Mouse (Mus musculus): Measurements from ENCODE around the gene Uxt. TPM values are rescaled to one million over a fixed set of nuclear protein-coding genes. Genes with fewer than 3 reads are reported as not detected.

The Uxt gene
- polyA plus RNA-seq, 1 experiment from 2014 or later = 56.2 TPM

DNA sequence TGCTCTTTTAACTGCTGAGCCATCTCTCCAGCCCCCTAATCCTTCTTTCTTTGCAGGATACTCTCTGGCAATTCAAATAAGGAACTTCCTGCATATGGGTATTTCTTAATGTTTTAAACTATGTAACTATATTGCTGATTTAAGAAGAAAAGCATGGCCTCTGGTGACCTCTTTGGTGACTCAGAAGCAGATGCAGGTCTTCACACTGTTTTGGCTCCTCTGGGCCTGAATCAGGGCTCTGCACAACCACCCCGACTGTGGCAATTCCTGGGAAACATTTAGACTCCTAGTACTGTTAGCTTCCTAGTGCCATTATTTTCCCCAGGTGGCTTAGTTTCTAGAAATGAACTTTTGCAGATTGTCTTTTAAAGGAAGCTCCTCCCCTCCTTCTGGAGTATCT is 38.3 kb downstream of the Uxt start:
- 50% methylated on average over 1 of the region's 1 CpGs for WGBS
- H3K4me2 ChIP-seq (ENCODE audit: low read depth, low read length, severe bottlenecking) = no peak overlapping the region
- H3K9me3 ChIP-seq (ENCODE audit: control insufficient read depth, low read length) = no peaks in the 10 kb centered on the region
- no peaks in the 10 kb centered on the region for H3K27me3 ChIP-seq (ENCODE audit: control insufficient read depth, insufficient read depth, low read length)
- ATAC-seq (replicated peaks; ENCODE audit: low FRiP score) (no peak), DNase-seq (ENCODE audit: low spot score) (no peak)
- H3K9ac ChIP-seq (ENCODE audit: low read length) = no peak overlapping the region
- H3K27ac ChIP-seq (ENCODE audit: low read depth, low read length) = no peak overlapping the region
- no peak overlapping the region for H3K4me3 ChIP-seq (ENCODE audit: low read depth, low read length)
- no peaks in the 10 kb centered on the region for H3K36me3 ChIP-seq (ENCODE audit: control insufficient read depth, insufficient read depth, low read length)
- 0 out of 2 replicates have a peak, but pooled peaks cover 2% of the 10 kb centered on the region for H3K4me1 ChIP-seq (replicated peaks; ENCODE audit: control insufficient read depth, insufficient read depth, low read length)

DNA sequence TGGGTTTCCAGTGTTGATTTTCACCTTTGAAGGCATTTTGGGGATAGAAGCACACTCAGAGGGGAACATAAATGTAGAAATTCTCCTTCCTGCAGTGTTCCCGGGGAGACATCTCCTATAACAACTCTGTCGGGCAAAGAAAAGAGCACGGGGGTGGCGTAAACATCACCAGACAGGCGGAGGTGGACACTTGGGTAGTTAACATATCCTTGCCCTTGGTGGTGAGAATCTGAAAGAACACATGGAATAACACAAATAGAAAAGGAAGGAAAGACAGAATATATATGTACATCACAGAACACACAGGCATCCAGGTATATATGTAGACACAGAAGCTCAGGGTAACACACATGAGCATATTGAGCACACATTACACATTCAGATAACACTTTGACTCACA is 40.5 kb downstream of the Uxt start:
- Histone ChIP-seq H3K27me3 (ENCODE audit: control insufficient read depth, insufficient read depth, low read length) (no peaks in the 10 kb centered on the region), H3K9me3 (ENCODE audit: control insufficient read depth, low read length) (no peaks in the 10 kb centered on the region), H3K4me3 (ENCODE audit: low read depth, low read length) (peak overlapping the region; percentile 42; the same call in 1 of the 2 replicates), H3K27ac (ENCODE audit: low read depth, low read length) (no peak overlapping the region), H3K4me2 (ENCODE audit: low read depth, low read length, severe bottlenecking) (peak overlapping the region; percentile 53), H3K4me1 (replicated peaks; ENCODE audit: control insufficient read depth, insufficient read depth, low read length) (0 out of 2 replicates have a peak, but pooled peaks cover 2% of the 10 kb centered on the region), H3K9ac (ENCODE audit: low read length) (no peak overlapping the region; the same call in 1 of the 2 replicates), H3K36me3 (ENCODE audit: control insufficient read depth, insufficient read depth, low read length) (no peaks in the 10 kb centered on the region)
- no peak for ATAC-seq (replicated peaks; ENCODE audit: low FRiP score)
- 36% methylated on average over 5 of the region's 5 CpGs for WGBS
- DNase-seq (ENCODE audit: low spot score) = no peak

DNA sequence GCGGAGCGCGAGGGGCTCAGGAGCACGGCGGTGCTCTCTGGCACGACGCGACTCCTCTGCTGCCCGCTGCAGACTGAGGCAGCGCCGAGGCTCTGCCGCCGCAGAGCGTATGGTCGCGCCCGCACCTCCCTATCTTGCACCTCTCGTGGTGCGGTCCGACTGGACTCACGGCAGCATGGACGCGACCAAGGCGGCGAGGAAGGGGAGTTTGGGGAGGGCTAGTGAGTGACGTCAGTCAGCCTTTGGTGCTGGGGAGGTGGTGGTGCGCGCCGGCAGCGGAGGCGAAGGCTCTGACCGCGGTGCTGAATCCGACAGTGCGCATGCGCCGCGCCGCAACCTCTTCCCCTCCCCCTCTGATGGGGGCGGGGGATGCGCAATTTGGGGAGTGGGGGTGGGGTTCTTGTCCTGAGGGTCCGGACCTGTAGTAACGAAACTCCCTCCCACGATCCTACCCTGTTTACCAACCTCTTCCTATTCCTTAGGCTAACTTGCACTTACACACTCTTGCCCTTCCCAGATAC is 40.9 kb downstream of the Uxt start, which contains the start of gene Syn1:
TSS of gene Syn1 (minus strand) at position 161 of the 521 bp plus-strand sequence.
- no peak within 1 kb of the TSS for H3K27ac ChIP-seq (ENCODE audit: low read depth, low read length)
- DNase-seq (ENCODE audit: low spot score) (peak; percentile 92), ATAC-seq (replicated peaks; ENCODE audit: low FRiP score) (peak; percentile 98)
- 23% methylated on average over 31 of the region's 44 CpGs for WGBS
- peak within 1 kb of the TSS; percentile 42 for H3K4me3 ChIP-seq (ENCODE audit: low read depth, low read length)
- H3K4me2 ChIP-seq (ENCODE audit: low read depth, low read length, severe bottlenecking) = peak within 1 kb of the TSS; percentile 53
- H3K9ac ChIP-seq (ENCODE audit: low read length) = peak within 1 kb of the TSS; percentile 53
- 0 out of 2 replicates have a peak, but pooled peaks cover 2% of the 10 kb centered on the region for H3K4me1 ChIP-seq (replicated peaks; ENCODE audit: control insufficient read depth, insufficient read depth, low read length)
- no peaks in the 10 kb centered on the region for H3K9me3 ChIP-seq (ENCODE audit: control insufficient read depth, low read length)
- no peaks in the 10 kb centered on the region for H3K36me3 ChIP-seq (ENCODE audit: control insufficient read depth, insufficient read depth, low read length)
- H3K27me3 ChIP-seq (ENCODE audit: control insufficient read depth, insufficient read depth, low read length) = no peaks in the 10 kb centered on the region

DNA sequence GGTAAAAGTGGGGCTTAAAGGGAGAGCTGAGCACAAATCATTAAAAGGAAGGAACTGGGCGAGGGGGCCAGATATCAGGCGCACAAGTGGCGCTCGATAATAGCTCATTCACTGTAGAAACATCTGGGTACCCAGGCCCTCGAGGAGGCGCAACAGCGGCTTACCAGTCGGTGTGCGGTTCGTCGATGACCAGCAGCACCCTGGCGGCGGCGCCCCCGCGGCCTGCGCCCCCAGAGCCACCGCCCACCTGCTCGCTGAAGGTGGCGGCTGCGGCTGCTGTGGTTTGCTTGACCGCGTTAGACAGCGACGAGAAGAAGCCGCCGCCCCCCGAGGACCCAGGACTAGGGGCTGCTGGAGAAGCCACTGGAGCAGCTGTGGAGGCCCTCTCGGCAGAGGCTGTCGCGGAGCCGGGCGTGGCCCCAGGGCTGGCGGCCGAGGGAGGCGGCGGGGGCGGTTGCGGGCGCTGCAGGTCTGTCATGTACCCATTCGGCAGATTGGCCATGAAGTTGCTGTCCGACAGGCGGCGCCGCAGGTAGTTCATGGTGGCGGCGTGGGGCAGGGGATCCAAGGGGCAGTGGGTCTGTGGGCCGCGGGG is 41.5 kb downstream of the Uxt start:
- WGBS = 22% methylated on average over 43 of the region's 49 CpGs
- DNase-seq (ENCODE audit: low spot score) (no peak), ATAC-seq (replicated peaks; ENCODE audit: low FRiP score) (peak; percentile 66)
- H3K4me3 ChIP-seq (ENCODE audit: low read depth, low read length) = peak overlapping the region; percentile 42
- no peak overlapping the region for H3K27ac ChIP-seq (ENCODE audit: low read depth, low read length)
- H3K4me1 ChIP-seq (replicated peaks; ENCODE audit: control insufficient read depth, insufficient read depth, low read length) = 0 out of 2 replicates have a peak, but pooled peaks cover 2% of the 10 kb centered on the region
- no peaks in the 10 kb centered on the region for H3K36me3 ChIP-seq (ENCODE audit: control insufficient read depth, insufficient read depth, low read length)
- no peaks in the 10 kb centered on the region for H3K9me3 ChIP-seq (ENCODE audit: control insufficient read depth, low read length)
- H3K9ac ChIP-seq (ENCODE audit: low read length) = peak overlapping the region; percentile 53
- H3K27me3 ChIP-seq (ENCODE audit: control insufficient read depth, insufficient read depth, low read length) = no peaks in the 10 kb centered on the region
- H3K4me2 ChIP-seq (ENCODE audit: low read depth, low read length, severe bottlenecking) = peak overlapping the region; percentile 53

DNA sequence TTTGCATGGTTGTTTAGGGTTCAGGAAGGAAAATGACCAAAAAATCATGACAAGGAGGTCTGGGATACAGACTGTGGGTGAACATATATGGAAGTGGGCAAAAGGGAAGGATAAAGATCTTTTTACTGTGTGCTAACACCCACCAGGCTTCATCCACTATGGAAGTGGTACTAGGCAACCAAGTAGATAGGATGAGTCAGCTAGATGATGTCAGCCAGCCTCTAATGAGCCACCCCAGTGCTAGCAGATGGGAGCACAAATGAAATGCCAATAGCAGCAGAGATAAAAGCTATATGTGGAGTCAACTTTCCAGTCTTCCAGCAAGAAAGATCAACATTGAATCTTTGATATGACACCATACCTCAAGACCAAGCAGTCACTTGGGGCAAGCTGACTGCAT is 46.7 kb downstream of the Uxt start:
- DNase-seq (ENCODE audit: low spot score) (no peak), ATAC-seq (replicated peaks; ENCODE audit: low FRiP score) (no peak)
- H3K9me3 ChIP-seq (ENCODE audit: control insufficient read depth, low read length) = no peaks in the 10 kb centered on the region
- H3K27ac ChIP-seq (ENCODE audit: low read depth, low read length) = no peak overlapping the region
- H3K27me3 ChIP-seq (ENCODE audit: control insufficient read depth, insufficient read depth, low read length) = no peaks in the 10 kb centered on the region
- H3K36me3 ChIP-seq (ENCODE audit: control insufficient read depth, insufficient read depth, low read length) = no peaks in the 10 kb centered on the region
- H3K4me3 ChIP-seq (ENCODE audit: low read depth, low read length) = no peak overlapping the region
- 0 out of 2 replicates have a peak, but pooled peaks cover 2% of the 10 kb centered on the region for H3K4me1 ChIP-seq (replicated peaks; ENCODE audit: control insufficient read depth, insufficient read depth, low read length)
- no peak overlapping the region for H3K9ac ChIP-seq (ENCODE audit: low read length)
- H3K4me2 ChIP-seq (ENCODE audit: low read depth, low read length, severe bottlenecking) = no peak overlapping the region

DNA sequence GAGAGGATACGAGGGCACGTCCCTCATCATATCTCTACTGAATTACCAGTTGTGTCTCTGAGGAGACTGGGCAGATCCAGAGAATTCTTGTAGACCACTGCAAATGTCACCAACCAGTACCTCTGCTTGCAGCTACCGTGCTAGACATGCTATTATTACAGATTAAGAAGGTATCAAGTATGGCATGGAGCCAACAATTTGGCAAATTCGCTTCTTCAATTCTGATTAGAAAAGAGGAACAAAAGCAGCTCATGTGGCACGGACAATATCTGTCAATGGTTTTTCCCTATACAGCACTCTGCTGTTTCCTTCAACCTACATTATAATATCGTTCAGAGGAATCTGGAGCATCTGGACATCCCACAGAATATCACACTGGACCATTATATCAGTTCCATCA is 48.1 kb downstream of the Uxt start:
- no peak for DNase-seq (ENCODE audit: low spot score)
- no peak for ATAC-seq (replicated peaks; ENCODE audit: low FRiP score)

DNA sequence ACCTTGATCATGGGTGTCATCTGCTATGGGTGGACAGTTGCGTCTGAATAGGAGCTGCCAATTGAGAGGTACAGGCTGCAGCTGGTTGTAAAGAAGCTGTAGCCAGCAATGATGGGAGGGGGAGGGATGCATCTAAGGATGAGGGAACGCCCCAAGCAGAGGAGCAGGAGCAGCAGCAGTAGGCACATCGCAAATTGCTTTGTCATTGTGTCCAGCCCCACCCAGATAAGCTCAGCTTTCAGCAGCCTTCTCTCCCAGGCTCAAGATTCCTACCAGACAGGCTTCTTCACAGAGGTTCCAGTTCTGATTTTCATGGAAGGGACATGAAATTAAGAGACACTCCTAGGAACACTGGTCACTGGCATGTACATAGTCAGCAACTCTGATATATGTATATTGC is 51.7 kb downstream of the Uxt start:
- no peak overlapping the region for H3K4me3 ChIP-seq (ENCODE audit: low read depth, low read length)
- no peak for ATAC-seq (replicated peaks; ENCODE audit: low FRiP score)
- no peak for DNase-seq (ENCODE audit: low spot score)

More for the DNA sequence above, 48.1 kb downstream of the Uxt start:
- no peak overlapping the region for H3K4me2 ChIP-seq (ENCODE audit: low read depth, low read length, severe bottlenecking)
- H3K4me1 ChIP-seq (replicated peaks; ENCODE audit: control insufficient read depth, insufficient read depth, low read length) = no peaks in the 10 kb centered on the region
- no peak overlapping the region for H3K4me3 ChIP-seq (ENCODE audit: low read depth, low read length)
- H3K9me3 ChIP-seq (ENCODE audit: control insufficient read depth, low read length) = no peaks in the 10 kb centered on the region
- H3K27ac ChIP-seq (ENCODE audit: low read depth, low read length) = no peak overlapping the region
- no peaks in the 10 kb centered on the region for H3K36me3 ChIP-seq (ENCODE audit: control insufficient read depth, insufficient read depth, low read length)
- no peak overlapping the region for H3K9ac ChIP-seq (ENCODE audit: low read length)
- no peaks in the 10 kb centered on the region for H3K27me3 ChIP-seq (ENCODE audit: control insufficient read depth, insufficient read depth, low read length)
- 83% methylated on average over 6 of the region's 6 CpGs for WGBS

More for the DNA sequence above, 51.7 kb downstream of the Uxt start:
- Histone ChIP-seq H3K27ac (ENCODE audit: low read depth, low read length) (no peak overlapping the region), H3K9me3 (ENCODE audit: control insufficient read depth, low read length) (no peaks in the 10 kb centered on the region), H3K36me3 (ENCODE audit: control insufficient read depth, insufficient read depth, low read length) (no peaks in the 10 kb centered on the region), H3K4me2 (ENCODE audit: low read depth, low read length, severe bottlenecking) (no peak overlapping the region), H3K27me3 (ENCODE audit: control insufficient read depth, insufficient read depth, low read length) (no peaks in the 10 kb centered on the region), H3K4me1 (replicated peaks; ENCODE audit: control insufficient read depth, insufficient read depth, low read length) (no peaks in the 10 kb centered on the region), H3K9ac (ENCODE audit: low read length) (no peak overlapping the region)
- 40% methylated on average over 3 of the region's 3 CpGs for WGBS
